Mouse (Mus musculus): ENCODE data around the gene Trank1. TPM values are rescaled to one million over a fixed set of nuclear protein-coding genes. Genes with fewer than 3 reads are reported as not detected.

Gene Trank1
- total and polyA plus RNA-seq, 3 experiments = 0.13 to 0.66 (median 0.34) TPM

DNA sequence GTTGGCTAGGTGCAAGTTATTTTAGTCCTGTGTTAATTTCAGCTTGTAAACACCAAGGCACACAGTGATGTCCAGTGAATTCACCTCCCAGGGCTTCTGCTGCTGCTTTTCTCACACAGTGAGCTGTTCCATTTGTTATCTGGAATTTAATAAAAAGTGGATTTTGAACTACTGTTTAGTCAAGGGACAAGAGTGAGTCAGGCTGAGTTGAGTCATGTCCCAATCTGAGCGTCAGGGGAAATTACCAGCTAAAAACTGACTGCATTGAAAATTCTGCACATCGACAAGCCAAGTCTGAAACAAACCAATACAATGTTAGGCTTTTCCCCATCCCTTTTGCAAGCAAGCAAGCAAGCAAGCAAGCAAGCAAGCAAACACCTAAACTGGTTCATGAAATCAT lies 13.3 kb downstream of the Trank1 start:
- Histone ChIP-seq H3K9me3 (replicated peaks; ENCODE audit: low read length) (no peaks in the 10 kb centered on the region), H3K4me3 (replicated peaks in 1 of 3; ENCODE audit: low read depth in 2 of 3, low read length in 2 of 3, poor library complexity in 1 of 3) (no peak overlapping the region), H3K9ac (ENCODE audit: insufficient read depth, low read depth) (no peak overlapping the region; the same call in 1 of the 2 replicates), H3K36me3 (replicated peaks in 1 of 2; ENCODE audit: control insufficient read depth in 1 of 2, insufficient read depth in 1 of 2, low read length in 1 of 2) (no peaks in the 10 kb centered on the region), H3K27ac (ENCODE audit: insufficient read depth, low read depth) (no peak overlapping the region), H3K27me3 (replicated peaks) (no peaks in the 10 kb centered on the region), H3K4me2 (ENCODE audit: insufficient read depth, low read depth, poor library complexity, severe bottlenecking) (peak overlapping the region; percentile 36; the same call in 1 of the 2 replicates), H3K4me1 (ENCODE audit: control insufficient read depth in 1 of 2, insufficient read depth in 2 of 2) (peaks cover 5 to 25% of the 10 kb centered on the region in 2 experiments), H3K79me2 (replicated peaks; ENCODE audit: control insufficient read depth, extremely low read depth, insufficient read depth, poor library complexity, severe bottlenecking) (no peaks in the 10 kb centered on the region)
- TF ChIP-seq MEF2A (IDR thresholded peaks at IDR 0.05; ENCODE audit: borderline replicate concordance, low read depth, low read length) = peak; percentile 91
- TF ChIP-seq ZMIZ1 (IDR thresholded peaks at IDR 0.05; ENCODE audit: low read depth, low read length) = no peak
- peak; percentile 57; the same call in 1 of the 2 replicates for TF ChIP-seq EP300 (IDR thresholded peaks at IDR 0.05; ENCODE audit: low read length)
- peak; percentile 34; the same call in 1 of the 2 replicates for TF ChIP-seq JUN (IDR thresholded peaks at IDR 0.05; ENCODE audit: insufficient read depth, low read depth, low read length)
- no peak for TF ChIP-seq POLR2AphosphoS2 (IDR thresholded peaks at IDR 0.05; ENCODE audit: low read depth, low read length)
- TF ChIP-seq IRF4 (IDR thresholded peaks at IDR 0.05; ENCODE audit: low read depth, low read length) = peak; percentile 19; the same call in 1 of the 2 replicates
- no peak for TF ChIP-seq NELFE (IDR thresholded peaks at IDR 0.05; ENCODE audit: low read depth, low read length)
- in situ Hi-C loops (cut with MboI; ENCODE audit: low pct_ligation_motif_present, low pct_unique_long_range_greater_than_20kb, low sequenced_read_pairs) (no loop called here), dilution Hi-C loops (cut with MboI; ENCODE audit: extremely low pct_ligation_motif_present, extremely low pct_unique_long_range_greater_than_20kb, low sequenced_read_pairs) (no loop called here)
- DNase-seq (ENCODE audit: extremely low read depth) = peak; percentile 55

DNA sequence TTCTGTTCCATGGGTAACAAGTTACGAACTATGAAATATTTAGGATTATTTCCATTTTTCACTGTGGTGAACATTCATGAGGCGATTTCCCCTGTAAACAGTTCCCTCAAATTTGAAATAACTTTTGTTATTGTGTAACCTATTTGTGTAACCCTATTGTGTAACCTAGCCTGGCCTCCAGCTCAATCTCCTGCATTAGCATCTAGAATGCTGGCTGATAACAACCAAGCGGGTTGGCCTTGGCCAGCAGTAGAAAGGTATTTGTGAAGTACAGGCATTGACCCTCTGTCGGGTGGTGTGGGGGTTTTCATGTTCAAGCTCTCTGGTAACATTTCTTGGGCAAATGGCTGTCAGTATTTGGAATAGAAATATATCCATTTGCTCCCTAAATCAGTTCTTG lies 18.3 kb downstream of the Trank1 start:
- H3K36me3 ChIP-seq (replicated peaks in 1 of 2; ENCODE audit: control insufficient read depth in 1 of 2, insufficient read depth in 1 of 2, low read length in 1 of 2) = no peaks in the 10 kb centered on the region
- peaks cover 3 to 15% of the 10 kb centered on the region in 2 experiments; a peak in 3 of 4 replicates for H3K4me1 ChIP-seq (ENCODE audit: control insufficient read depth in 1 of 2, insufficient read depth in 2 of 2)
- no peak overlapping the region for H3K4me3 ChIP-seq (replicated peaks in 1 of 3; ENCODE audit: low read depth in 2 of 3, low read length in 2 of 3, poor library complexity in 1 of 3)
- TF ChIP-seq CHD2 (IDR thresholded peaks at IDR 0.05; ENCODE audit: low read length) = no peak
- no peak for TF ChIP-seq SMC3 (IDR thresholded peaks at IDR 0.05; ENCODE audit: low read depth, low read length)
- TF ChIP-seq ZKSCAN1 (IDR thresholded peaks at IDR 0.05; ENCODE audit: borderline replicate concordance, low read depth, low read length) = no peak
- dilution Hi-C loops (cut with MboI; ENCODE audit: extremely low pct_ligation_motif_present, extremely low pct_unique_long_range_greater_than_20kb, low sequenced_read_pairs) (no loop called here), in situ Hi-C loops (cut with MboI; ENCODE audit: low pct_ligation_motif_present, low pct_unique_long_range_greater_than_20kb, low sequenced_read_pairs) (no loop called here)
- no peak overlapping the region for H3K9ac ChIP-seq (ENCODE audit: insufficient read depth, low read depth)
- H3K27me3 ChIP-seq (replicated peaks) = no peaks in the 10 kb centered on the region
- no peak overlapping the region for H3K27ac ChIP-seq (ENCODE audit: insufficient read depth, low read depth)
- DNase-seq (ENCODE audit: extremely low read depth) = no peak
- no peaks in the 10 kb centered on the region for H3K79me2 ChIP-seq (replicated peaks; ENCODE audit: control insufficient read depth, extremely low read depth, insufficient read depth, poor library complexity, severe bottlenecking)
- H3K4me2 ChIP-seq (ENCODE audit: insufficient read depth, low read depth, poor library complexity, severe bottlenecking) = no peak overlapping the region
- H3K9me3 ChIP-seq (replicated peaks; ENCODE audit: low read length) = no peaks in the 10 kb centered on the region

DNA sequence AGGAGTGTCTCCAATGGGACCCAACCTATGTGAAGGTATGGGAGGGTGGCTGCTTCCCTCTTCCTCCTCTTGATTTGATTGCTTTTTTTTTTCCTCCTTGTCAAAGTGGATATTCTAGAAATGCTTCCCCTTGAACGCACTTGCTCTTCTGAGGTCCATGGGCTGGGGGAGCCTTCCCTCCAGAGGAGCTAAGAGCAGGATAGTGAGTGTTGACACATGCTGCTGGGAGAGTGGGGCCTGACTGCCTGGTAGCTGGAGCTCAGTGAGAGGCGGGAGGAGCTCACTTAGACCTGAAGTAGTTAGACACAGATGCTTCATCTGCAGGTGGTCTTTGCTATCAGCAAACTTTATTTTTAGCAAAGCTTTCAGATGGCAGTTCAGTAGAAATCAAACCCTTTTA lies 22.3 kb downstream of the Trank1 start:
- TF ChIP-seq USF2 (conservative IDR thresholded peaks at IDR 0.05; ENCODE audit: low read depth, low read length) (no peak), MXI1 (IDR thresholded peaks at IDR 0.05; ENCODE audit: low read depth, low read length) (no peak), EP300 (IDR thresholded peaks at IDR 0.05; ENCODE audit: low read length) (no peak), HCFC1 (IDR thresholded peaks at IDR 0.05; ENCODE audit: low read depth, low read length) (no peak), E2F4 (IDR thresholded peaks at IDR 0.05; ENCODE audit: insufficient replicate concordance, low read depth, low read length) (no peak), GABPA (IDR thresholded peaks at IDR 0.05; ENCODE audit: insufficient replicate concordance, low read depth, low read length) (no peak), JUND (conservative IDR thresholded peaks at IDR 0.05; ENCODE audit: low read depth, low read length) (no peak), ETS1 (conservative IDR thresholded peaks at IDR 0.05; ENCODE audit: low read depth, low read length) (no peak), POLR2A (IDR thresholded peaks at IDR 0.05; ENCODE audit: low read depth, low read length) (no peak), JUN (IDR thresholded peaks at IDR 0.05; ENCODE audit: insufficient read depth, low read depth, low read length) (no peak), NELFE (IDR thresholded peaks at IDR 0.05; ENCODE audit: low read depth, low read length) (no peak), ZKSCAN1 (IDR thresholded peaks at IDR 0.05; ENCODE audit: borderline replicate concordance, low read depth, low read length) (no peak), MAX (IDR thresholded peaks at IDR 0.05; ENCODE audit: low read length) (no peak), CHD1 (IDR thresholded peaks at IDR 0.05; ENCODE audit: low read depth, low read length) (no peak), MAFK (IDR thresholded peaks at IDR 0.05; ENCODE audit: insufficient replicate concordance, low read length) (no peak), POLR2AphosphoS2 (IDR thresholded peaks at IDR 0.05; ENCODE audit: low read depth, low read length) (no peak), PAX5 (IDR thresholded peaks at IDR 0.05; ENCODE audit: low read length) (no peak), MEF2A (IDR thresholded peaks at IDR 0.05; ENCODE audit: borderline replicate concordance, low read depth, low read length) (no peak), UBTF (IDR thresholded peaks at IDR 0.05; ENCODE audit: low read depth, low read length) (no peak)
- DNase-seq (ENCODE audit: extremely low read depth) = no peak
- H3K9ac ChIP-seq (ENCODE audit: insufficient read depth, low read depth) = no peak overlapping the region
- no peaks in the 10 kb centered on the region for H3K79me2 ChIP-seq (replicated peaks; ENCODE audit: control insufficient read depth, extremely low read depth, insufficient read depth, poor library complexity, severe bottlenecking)
- in situ Hi-C loops (cut with MboI; ENCODE audit: low pct_ligation_motif_present, low pct_unique_long_range_greater_than_20kb, low sequenced_read_pairs) (no loop called here), dilution Hi-C loops (cut with MboI; ENCODE audit: extremely low pct_ligation_motif_present, extremely low pct_unique_long_range_greater_than_20kb, low sequenced_read_pairs) (no loop called here)
- H3K4me2 ChIP-seq (ENCODE audit: insufficient read depth, low read depth, poor library complexity, severe bottlenecking) = no peak overlapping the region
- H3K36me3 ChIP-seq (replicated peaks in 1 of 2; ENCODE audit: control insufficient read depth in 1 of 2, insufficient read depth in 1 of 2, low read length in 1 of 2) = no peaks in the 10 kb centered on the region
- no peak overlapping the region for H3K27ac ChIP-seq (ENCODE audit: insufficient read depth, low read depth)
- H3K9me3 ChIP-seq (replicated peaks; ENCODE audit: low read length) = no peaks in the 10 kb centered on the region
- peaks cover 0 to 6% of the 10 kb centered on the region in 2 experiments; a peak in 1 of 4 replicates for H3K4me1 ChIP-seq (ENCODE audit: control insufficient read depth in 1 of 2, insufficient read depth in 2 of 2)
- H3K27me3 ChIP-seq (replicated peaks) = no peaks in the 10 kb centered on the region
- no peak overlapping the region for H3K4me3 ChIP-seq (replicated peaks in 1 of 3; ENCODE audit: low read depth in 2 of 3, low read length in 2 of 3, poor library complexity in 1 of 3)
